Mouse (Mus musculus): ENCODE data around the gene Utp11.

Utp11 gene

DNA sequence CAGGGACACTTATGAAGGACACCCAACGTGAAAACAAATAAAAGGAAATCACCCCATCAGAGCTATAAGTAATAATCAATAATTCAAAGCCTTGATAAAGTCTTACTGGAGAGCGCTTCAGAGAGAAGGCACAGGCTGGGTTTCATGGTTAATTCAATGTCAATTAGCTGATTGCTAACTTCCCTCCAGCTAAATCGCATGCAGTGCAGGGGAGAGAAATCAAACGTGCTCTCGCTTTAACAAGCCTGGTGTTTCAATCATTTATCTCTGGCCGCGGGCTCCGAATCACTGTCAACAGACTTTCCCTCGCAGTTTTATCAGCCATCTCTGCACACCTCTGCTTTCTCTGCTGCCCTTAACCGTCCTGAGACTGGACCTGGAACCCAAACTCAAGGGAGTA, 60.5 kb downstream of the Utp11 start:
- no peak for DNase-seq (ENCODE audit: low spot score)

DNA sequence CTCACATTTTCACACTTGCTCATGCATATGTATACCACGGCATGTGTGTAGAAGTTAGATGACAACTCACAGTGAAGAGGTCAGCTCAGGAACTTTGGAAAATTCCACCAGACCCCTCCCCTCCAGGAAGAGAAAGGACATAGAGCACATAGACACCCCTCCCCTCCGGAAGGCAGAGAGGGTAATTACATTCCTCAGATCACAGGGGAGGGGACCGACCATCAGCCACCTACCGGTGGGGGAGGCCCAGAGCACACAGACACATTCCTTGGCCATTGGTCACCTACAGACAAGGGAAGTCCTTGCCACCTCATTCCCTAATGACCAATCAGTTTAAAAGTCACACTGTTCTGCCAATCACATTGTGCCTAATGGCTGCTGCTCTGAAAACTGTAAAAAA, 61.9 kb downstream of the Utp11 start:
- no peak for DNase-seq (ENCODE audit: low spot score)
